Mouse (Mus musculus) lung, embryonic 14.5 days (tissue): Measurements from ENCODE around the gene Lrfn2. TPM values are rescaled to one million over a fixed set of nuclear protein-coding genes. Genes with fewer than 3 reads are reported as not detected.

ENCODE experiments used
- ATAC-seq: fragments of 200-750 bp; cut with Nextera tagmentation; 2 replicates; pipeline ENCODE4 v1.8.0; 2017; ENCODE audit warnings: mild to moderate bottlenecking, moderate TSS enrichment, moderate library complexity; ENCODE audit not compliant: insufficient read depth
- DNase-seq: peaks from one replicate; pipeline ENCODE4 v3.0.0-alpha.2; 2015
- H3K27ac ChIP-seq: fragments of 300-500 bp; sonication (generic); 2 replicates; pipeline ENCODE4 v1.5.1; 2014; ENCODE audit warnings: low read depth, mild to moderate bottlenecking, moderate library complexity
- H3K27me3 ChIP-seq: fragments of 300-500 bp; sonication (generic); 2 replicates; pipeline ENCODE4 v1.6.1; 2014; ENCODE audit warnings: low read length, control low read depth; ENCODE audit not compliant: insufficient read depth
- H3K36me3 ChIP-seq: fragments of 300-500 bp; sonication (generic); 2 replicates; pipeline ENCODE4 v1.6.1; 2014; ENCODE audit warnings: control low read depth; ENCODE audit not compliant: insufficient read depth
- H3K4me1 ChIP-seq: fragments of 300-500 bp; sonication (generic); 2 replicates; pipeline ENCODE4 v1.6.1; 2014; ENCODE audit warnings: antibody characterized with exemption, control low read depth; ENCODE audit not compliant: insufficient read depth
- H3K4me2 ChIP-seq: fragments of 300-500 bp; sonication (generic); 2 replicates; pipeline ENCODE4 v1.6.1; 2014; ENCODE audit warnings: mild to moderate bottlenecking
- H3K4me3 ChIP-seq: fragments of 300-500 bp; sonication (generic); 2 replicates; pipeline ENCODE4 v1.5.1; 2014; ENCODE audit warnings: low read depth, low read length
- H3K9ac ChIP-seq: fragments of 300-500 bp; sonication (generic); 2 replicates; pipeline ENCODE4 v1.6.1; 2014
- H3K9me3 ChIP-seq: fragments of 300-500 bp; sonication (generic); 2 replicates; pipeline ENCODE4 v1.6.1; 2016; ENCODE audit warnings: low read depth, low read length, control low read depth
- CTCF ChIP-seq: IDR thresholded peaks from 2 replicates; pipeline ENCODE4 v1.5.1; 2016; ENCODE audit warnings: antibody characterized with exemption, low read depth
- WGBS: fragments of 180-500 bp; shearing (Covaris S2); extraction: QIAGEN DNeasy Blood & Tissue Kit; methylation state at CpG from one replicate; pipeline ENCODE4 v1.1.7; 2014; 5-methylcytosine and 5-hydroxymethylcytosine counted together
- polyA plus RNA-seq: library from polyadenylated mRNA; unstranded; fragments of >200 nt; fragmentation: Nextera tagmentation; extraction: Ambion mirVana; gene quantifications from 2 replicates; pipeline ENCODE4 v1.2.1, GENCODE M21; 2014

Lrfn2 gene
- polyA plus RNA-seq, 1 experiment from 2014 or later, result 0.39 TPM

GRCm38 (mm10) chr17:48938711-48939220 lies 6.6 kb downstream of the Lrfn2 start:
- Histone ChIP-seq H3K4me2 (no peak overlapping the region), H3K4me1 (no peaks in the 10 kb centered on the region), H3K4me3 (no peak overlapping the region), H3K9me3 (no peaks in the 10 kb centered on the region), H3K27me3 (no peaks in the 10 kb centered on the region), H3K9ac (no peak overlapping the region), H3K36me3 (no peaks in the 10 kb centered on the region), H3K27ac (no peak overlapping the region)
- 75% methylated on average over 7 of the region's 7 CpGs for WGBS
- no peak for ATAC-seq
- DNase-seq, result no peak
- TF ChIP-seq CTCF, result no peak

GRCm38 (mm10) chr17:48946315-48946714 lies 14.1 kb downstream of the Lrfn2 start:
- H3K27ac ChIP-seq, result no peak overlapping the region
- whole genome bisulfite sequencing, result 79% methylated on average over 9 of the region's 9 CpGs
- no peak overlapping the region for H3K4me2 ChIP-seq
- no peaks in the 10 kb centered on the region for H3K4me1 ChIP-seq
- no peak overlapping the region for H3K9ac ChIP-seq
- H3K4me3 ChIP-seq, result no peak overlapping the region
- no peaks in the 10 kb centered on the region for H3K36me3 ChIP-seq
- DNase-seq, result no peak
- no peaks in the 10 kb centered on the region for H3K9me3 ChIP-seq
- ATAC-seq, result no peak
- TF ChIP-seq CTCF, result no peak
- no peaks in the 10 kb centered on the region for H3K27me3 ChIP-seq

- H3K4me1 ChIP-seq, result no peaks in the 10 kb centered on the region
- WGBS, result 27% methylated on average over 3 of the region's 3 CpGs
- no peak for TF ChIP-seq CTCF
- no peaks in the 10 kb centered on the region for H3K27me3 ChIP-seq
- no peak for ATAC-seq
- no peak overlapping the region for H3K27ac ChIP-seq
- H3K36me3 ChIP-seq, result no peaks in the 10 kb centered on the region
- DNase-seq, result no peak
- H3K4me2 ChIP-seq, result no peak overlapping the region
- no peaks in the 10 kb centered on the region for H3K9me3 ChIP-seq
- no peak overlapping the region for H3K4me3 ChIP-seq
- no peak overlapping the region for H3K9ac ChIP-seq
Measured at GRCm38 (mm10) chr17:48946765-48947164, 14.6 kb downstream of the Lrfn2 start.

- DNase-seq, result no peak
- Histone ChIP-seq H3K27ac (no peak overlapping the region), H3K4me2 (no peak overlapping the region), H3K36me3 (no peaks in the 10 kb centered on the region), H3K27me3 (no peaks in the 10 kb centered on the region), H3K9ac (no peak overlapping the region), H3K9me3 (no peaks in the 10 kb centered on the region), H3K4me1 (no peaks in the 10 kb centered on the region), H3K4me3 (no peak overlapping the region)
- 86% methylated on average over 1 of the region's 1 CpGs for WGBS
- ATAC-seq, result no peak
- no peak for TF ChIP-seq CTCF
Measured at GRCm38 (mm10) chr17:48951250-48951649, 19.1 kb downstream of the Lrfn2 start.

- ATAC-seq (no peak), DNase-seq (no peak)
- WGBS, result 77% methylated on average over 7 of the region's 7 CpGs
- peaks cover 7% of the 10 kb centered on the region; the same call in 1 of the 2 replicates for H3K4me1 ChIP-seq
- H3K27me3 ChIP-seq, result no peaks in the 10 kb centered on the region
- no peak overlapping the region for H3K9ac ChIP-seq
- H3K9me3 ChIP-seq, result no peaks in the 10 kb centered on the region
- no peak overlapping the region for H3K4me3 ChIP-seq
- no peak overlapping the region for H3K4me2 ChIP-seq
- no peaks in the 10 kb centered on the region for H3K36me3 ChIP-seq
- H3K27ac ChIP-seq, result no peak overlapping the region
- TF ChIP-seq CTCF, result no peak
Measured at GRCm38 (mm10) chr17:48956033-48956631, 24.0 kb downstream of the Lrfn2 start.

GRCm38 (mm10) chr17:48960161-48960698 lies 28.1 kb downstream of the Lrfn2 start:
- H3K27ac ChIP-seq, result peak overlapping the region; percentile 37
- WGBS, result 2% methylated on average over 16 of the region's 16 CpGs

GRCm38 (mm10) chr17:48962646-48963045 lies 30.5 kb downstream of the Lrfn2 start:
- Histone ChIP-seq H3K36me3 (no peaks in the 10 kb centered on the region), H3K27ac (no peak overlapping the region), H3K9me3 (no peaks in the 10 kb centered on the region), H3K4me2 (no peak overlapping the region), H3K4me1 (peaks cover 7% of the 10 kb centered on the region; the same call in 1 of the 2 replicates), H3K4me3 (no peak overlapping the region), H3K9ac (no peak overlapping the region), H3K27me3 (no peaks in the 10 kb centered on the region)
- TF ChIP-seq CTCF, result no peak
- 51% methylated on average over 3 of the region's 3 CpGs for WGBS
- ATAC-seq (no peak), DNase-seq (no peak)

More at GRCm38 (mm10) chr17:48960161-48960698, 28.1 kb downstream of the Lrfn2 start:
- H3K9me3 ChIP-seq, result no peaks in the 10 kb centered on the region
- peak overlapping the region; percentile 58 for H3K4me2 ChIP-seq
- TF ChIP-seq CTCF, result no peak
- H3K27me3 ChIP-seq, result no peaks in the 10 kb centered on the region
- no peaks in the 10 kb centered on the region for H3K36me3 ChIP-seq
- ATAC-seq, result peak; percentile 88
- H3K9ac ChIP-seq, result no peak overlapping the region; the same call in 1 of the 2 replicates
- H3K4me1 ChIP-seq, result peaks cover 7% of the 10 kb centered on the region; the same call in 1 of the 2 replicates
- peak; percentile 83 for DNase-seq
- peak overlapping the region; percentile 20 for H3K4me3 ChIP-seq
